Comparison of ENCODE assay signal across 8 mouse cellular contexts in the genomic region with DNA sequence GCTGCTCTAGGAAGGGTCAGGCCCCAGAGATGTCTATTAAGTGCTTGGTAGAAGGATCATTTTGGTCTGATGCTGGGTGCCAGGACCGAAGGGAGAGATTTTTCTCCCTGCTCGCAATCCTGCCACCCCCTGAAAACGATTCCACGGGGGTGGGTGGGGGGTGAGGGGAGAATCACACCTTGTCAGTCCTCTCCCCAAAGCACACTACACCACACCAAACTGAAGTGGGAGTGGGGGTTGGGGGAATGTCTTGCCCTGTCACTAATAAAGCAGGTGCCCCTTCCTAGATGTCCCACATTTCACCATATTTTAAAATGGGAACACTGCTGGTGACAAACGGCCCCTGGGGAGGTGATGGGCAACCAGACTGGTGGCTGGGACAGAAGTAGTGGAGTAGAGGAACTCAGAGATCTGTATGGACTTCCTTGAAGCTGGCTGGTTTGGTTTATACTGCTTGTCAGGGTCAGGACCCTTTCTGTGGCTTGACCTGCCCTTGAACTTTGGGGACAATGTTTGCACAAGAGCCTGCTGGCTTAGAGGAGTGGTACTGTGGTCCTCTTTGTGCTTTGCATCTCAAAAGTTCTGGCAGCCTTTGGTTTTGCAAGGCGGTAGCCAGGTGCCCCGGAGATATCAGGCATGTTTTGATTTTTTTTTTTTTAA.
DNase-seq lines count a peak whose midpoint lies in the region; ATAC-seq and TF ChIP-seq lines count a peak whose summit lies in the region.

No protein-coding gene starts in this region.

- H3K9ac ChIP-seq in heart, embryonic 11.5 days (ENCODE audit: low read depth, low read length), result peak overlapping the region; percentile 29
- H3K9ac ChIP-seq in forebrain, embryonic 11.5 days (ENCODE audit: low read length), result peak overlapping the region; percentile 63
- H3K9ac ChIP-seq in liver, embryonic 11.5 days (ENCODE audit: low read depth, low read length), result no peak overlapping the region

- H3K27ac ChIP-seq in heart, embryonic 11.5 days (ENCODE audit: low read depth, low read length), result no peak overlapping the region
- no peak overlapping the region for H3K27ac ChIP-seq in forebrain, embryonic 11.5 days (ENCODE audit: low read depth, low read length)
- H3K27ac ChIP-seq in liver, embryonic 11.5 days (ENCODE audit: low read depth, low read length), result no peak overlapping the region
- peak overlapping the region; percentile 98 for H3K27ac ChIP-seq in olfactory bulb, adult 2 months (ENCODE audit: insufficient read depth, low read depth, low read length)

- H3K4me1 ChIP-seq in heart, embryonic 11.5 days (ENCODE audit: control insufficient read depth, insufficient read depth, low read length), result peaks cover 22% of the 10 kb centered on the region
- peaks cover 1% of the 10 kb centered on the region; the same call in 1 of the 2 replicates for H3K4me1 ChIP-seq in G1E (ENCODE audit: insufficient read depth, low read depth, low read length)
- peaks cover 16% of the 10 kb centered on the region for H3K4me1 ChIP-seq in forebrain, embryonic 11.5 days (replicated peaks; ENCODE audit: control insufficient read depth, insufficient read depth, low read length)
- H3K4me1 ChIP-seq in liver, embryonic 11.5 days (replicated peaks; ENCODE audit: control insufficient read depth, insufficient read depth, low read length), result peaks cover 9% of the 10 kb centered on the region; the same call in 1 of the 2 replicates
- H3K4me1 ChIP-seq in olfactory bulb, adult 2 months (ENCODE audit: control insufficient read depth, insufficient read depth, low read length), result peaks cover 20% of the 10 kb centered on the region

- peaks cover 5% of the 10 kb centered on the region; the same call in 1 of the 2 replicates for H3K27me3 ChIP-seq in heart, embryonic 11.5 days (ENCODE audit: control insufficient read depth, insufficient read depth, low read length)
- no peaks in the 10 kb centered on the region for H3K27me3 ChIP-seq in G1E (ENCODE audit: insufficient read depth, low read length)
- H3K27me3 ChIP-seq in forebrain, embryonic 11.5 days (ENCODE audit: control insufficient read depth, insufficient read depth, low read length), result peaks cover 4% of the 10 kb centered on the region; the same call in 1 of the 2 replicates
- peaks cover 31% of the 10 kb centered on the region for H3K27me3 ChIP-seq in liver, embryonic 11.5 days (replicated peaks; ENCODE audit: control insufficient read depth, insufficient read depth, low read length)

- WGBS in heart, embryonic 11.5 days (ENCODE audit: insufficient replicate concordance), result 10% methylated on average over 7 of the region's 7 CpGs
- WGBS in forebrain, embryonic 11.5 days, result 9% methylated on average over 7 of the region's 7 CpGs
- 17% methylated on average over 7 of the region's 7 CpGs for WGBS in liver, embryonic 11.5 days
- 6% methylated on average over 7 of the region's 7 CpGs for WGBS in olfactory bulb, adult 2 months

- H3K4me2 ChIP-seq in heart, embryonic 11.5 days, result peak overlapping the region; percentile 65
- H3K4me2 ChIP-seq in forebrain, embryonic 11.5 days (ENCODE audit: low read depth, low read length, severe bottlenecking), result peak overlapping the region; percentile 85
- peak overlapping the region; percentile 75 for H3K4me2 ChIP-seq in liver, embryonic 11.5 days

- no peak for DNase-seq in heart, adult 8-10 months (ENCODE audit: low spot score)
- no peak for DNase-seq in G1E (ENCODE audit: low spot score)
- DNase-seq in forebrain, embryonic 11.5 days (ENCODE audit: low spot score), result no peak
- DNase-seq in liver, embryonic 11.5 days (ENCODE audit: low spot score), result no peak
- DNase-seq in spleen, postnatal 14 days (ENCODE audit: low spot score in 2 of 2), result no peak
- DNase-seq in natural killer cell, adult 2 months (ENCODE audit: low spot score in 2 of 2), result no peak

- TF ChIP-seq CTCF in G1E (IDR thresholded peaks at IDR 0.05; ENCODE audit: low read depth, low read length), result no peak
- no peak for TF ChIP-seq CTCF in olfactory bulb, adult 2 months (IDR thresholded peaks at IDR 0.05; ENCODE audit: insufficient read depth, low read depth, low read length)

- no peaks in the 10 kb centered on the region for H3K36me3 ChIP-seq in heart, embryonic 11.5 days (ENCODE audit: control insufficient read depth, insufficient read depth, low read length)
- H3K36me3 ChIP-seq in G1E (replicated peaks), result no peaks in the 10 kb centered on the region
- no peaks in the 10 kb centered on the region for H3K36me3 ChIP-seq in forebrain, embryonic 11.5 days (ENCODE audit: control insufficient read depth, insufficient read depth, low read length)
- H3K36me3 ChIP-seq in liver, embryonic 11.5 days (ENCODE audit: control insufficient read depth, insufficient read depth, low read length), result no peaks in the 10 kb centered on the region

- TF ChIP-seq POLR2A in olfactory bulb, adult 2 months (IDR thresholded peaks at IDR 0.05; ENCODE audit: insufficient read depth, low read depth, low read length), result no peak

- peak overlapping the region; percentile 40 for H3K4me3 ChIP-seq in heart, embryonic 11.5 days (ENCODE audit: low read depth, low read length)
- H3K4me3 ChIP-seq in G1E (ENCODE audit: low read depth, low read length), result peak overlapping the region; percentile 20; the same call in 1 of the 2 replicates
- H3K4me3 ChIP-seq in forebrain, embryonic 11.5 days (ENCODE audit: low read depth, low read length), result peak overlapping the region; percentile 47
- H3K4me3 ChIP-seq in liver, embryonic 11.5 days (ENCODE audit: low read depth, low read length), result peak overlapping the region; percentile 50
- peak overlapping the region; percentile 91 for H3K4me3 ChIP-seq in olfactory bulb, adult 2 months (ENCODE audit: insufficient read depth, low read depth, low read length)

- no peaks in the 10 kb centered on the region for H3K9me3 ChIP-seq in heart, embryonic 11.5 days (replicated peaks; ENCODE audit: control insufficient read depth, low read length)
- peaks cover 5% of the 10 kb centered on the region; the same call in 1 of the 2 replicates for H3K9me3 ChIP-seq in G1E (replicated peaks)
- no peaks in the 10 kb centered on the region for H3K9me3 ChIP-seq in forebrain, embryonic 11.5 days (ENCODE audit: control insufficient read depth, low read length)
- H3K9me3 ChIP-seq in liver, embryonic 11.5 days (ENCODE audit: control insufficient read depth, low read length), result no peaks in the 10 kb centered on the region

- no peak for ATAC-seq in heart, embryonic 11.5 days (replicated peaks; ENCODE audit: insufficient number of reproducible peaks, low FRiP score, low TSS enrichment)
- no peak for ATAC-seq in G1E (ENCODE audit: extremely low read depth, insufficient number of reproducible peaks, low FRiP score, poor library complexity, severe bottlenecking)
- no peak for ATAC-seq in forebrain, embryonic 11.5 days (replicated peaks; ENCODE audit: low FRiP score)
- ATAC-seq in liver, embryonic 11.5 days (replicated peaks; ENCODE audit: low FRiP score), result no peak

Comparison
In these comparisons a context has a peak if more than half of its experiments do, and no peak if none do; other contexts are left out.
1. H3K4me3 ChIP-seq: peak in every context shown above with its lines; median percentile 91 in olfactory bulb, adult 2 months; 50 in liver, embryonic 11.5 days; 47 in forebrain, embryonic 11.5 days; 40 in heart, embryonic 11.5 days; 20 in G1E.